Mouse (Mus musculus) heart, embryonic 15.5 days (tissue): ENCODE measurements around the gene Spint2. TPM values are rescaled to one million over a fixed set of nuclear protein-coding genes. Genes with fewer than 3 reads are reported as not detected.

ENCODE experiments used
- ATAC-seq: fragments of 200-750 bp; cut with Nextera tagmentation; replicated peaks from 2 replicates; pipeline ENCODE4 v1.8.0; 2017; ENCODE audit warnings: low read depth, moderate TSS enrichment; ENCODE audit not compliant: insufficient number of reproducible peaks, insufficient read depth, low FRiP score
- H3K27ac ChIP-seq: fragments of 300-500 bp; sonication (generic); 2 replicates; pipeline ENCODE4 v1.5.1; 2015; ENCODE audit warnings: mild to moderate bottlenecking, inconsistent platforms
- H3K27me3 ChIP-seq: fragments of 300-500 bp; sonication (generic); 2 replicates; pipeline ENCODE4 v1.6.1; 2015; ENCODE audit warnings: inconsistent platforms
- H3K36me3 ChIP-seq: fragments of 300-500 bp; sonication (generic); 2 replicates; pipeline ENCODE4 v1.6.1; 2015; ENCODE audit warnings: mild to moderate bottlenecking, inconsistent platforms
- H3K4me1 ChIP-seq: fragments of 300-500 bp; sonication (generic); replicated peaks from 2 replicates; pipeline ENCODE4 v1.6.1; 2015; ENCODE audit warnings: inconsistent platforms
- H3K4me2 ChIP-seq: fragments of 300-500 bp; sonication (generic); 2 replicates; pipeline ENCODE4 v1.6.1; 2015; ENCODE audit warnings: inconsistent platforms, mild to moderate bottlenecking, moderate library complexity
- H3K4me3 ChIP-seq: fragments of 300-500 bp; sonication (generic); 2 replicates; pipeline ENCODE4 v1.5.1; 2015; ENCODE audit warnings: mild to moderate bottlenecking, inconsistent platforms
- H3K9ac ChIP-seq: fragments of 300-500 bp; sonication (generic); 2 replicates; pipeline ENCODE4 v1.6.1; 2015; ENCODE audit warnings: mild to moderate bottlenecking, inconsistent platforms
- H3K9me3 ChIP-seq: fragments of 300-500 bp; sonication (generic); replicated peaks from 2 replicates; pipeline ENCODE4 v1.6.1; 2016; ENCODE audit warnings: inconsistent platforms
- WGBS: fragments of 180-500 bp; shearing (Covaris S2); methylation state at CpG from one replicate; pipeline ENCODE4 v1.1.7; 2015; ENCODE audit warnings: mixed read lengths; 5-methylcytosine and 5-hydroxymethylcytosine counted together
- polyA plus RNA-seq: library from polyadenylated mRNA; unstranded; fragments of >200 nt; fragmentation: Nextera tagmentation; extraction: Ambion mirVana; gene quantifications from 2 replicates; pipeline ENCODE4 v1.2.1, GENCODE M21; 2015

Gene Spint2
- polyA plus RNA-seq, 1 experiment from 2014 or later, result 77.9 TPM

GRCm38 (mm10) chr7:29271687-29272465 lies 9.8 kb downstream of the Spint2 start:
- H3K4me1 ChIP-seq, result peaks cover 31% of the 10 kb centered on the region
- no peaks in the 10 kb centered on the region for H3K36me3 ChIP-seq
- no peak overlapping the region for H3K9ac ChIP-seq
- peak; percentile 57 for ATAC-seq
- WGBS, result 37% methylated on average over 8 of the region's 8 CpGs
- peak overlapping the region; percentile 41 for H3K4me2 ChIP-seq
- no peaks in the 10 kb centered on the region for H3K27me3 ChIP-seq
- H3K27ac ChIP-seq, result peak overlapping the region; percentile 75
- no peaks in the 10 kb centered on the region for H3K9me3 ChIP-seq
- no peak overlapping the region for H3K4me3 ChIP-seq

- Histone ChIP-seq H3K36me3 (no peaks in the 10 kb centered on the region), H3K27me3 (no peaks in the 10 kb centered on the region), H3K4me1 (peaks cover 35% of the 10 kb centered on the region), H3K27ac (peak overlapping the region; percentile 8; the same call in 1 of the 2 replicates), H3K9ac (no peak overlapping the region), H3K9me3 (no peaks in the 10 kb centered on the region), H3K4me2 (no peak overlapping the region), H3K4me3 (no peak overlapping the region)
- WGBS, result 81% methylated on average over 4 of the region's 4 CpGs
- no peak for ATAC-seq
These were observed 11.3 kb downstream of the Spint2 start for GRCm38 (mm10) chr7:29270445-29270844.

GRCm38 (mm10) chr7:29266931-29267330 lies 14.8 kb downstream of the Spint2 start:
- 72% methylated on average over 4 of the region's 4 CpGs for WGBS
- H3K27ac ChIP-seq, result no peak overlapping the region
- H3K4me3 ChIP-seq, result no peak overlapping the region
- no peak overlapping the region for H3K9ac ChIP-seq
- H3K4me2 ChIP-seq, result no peak overlapping the region
- no peak for ATAC-seq
- H3K36me3 ChIP-seq, result no peaks in the 10 kb centered on the region
- no peaks in the 10 kb centered on the region for H3K9me3 ChIP-seq
- no peaks in the 10 kb centered on the region for H3K27me3 ChIP-seq
- H3K4me1 ChIP-seq, result peaks cover 35% of the 10 kb centered on the region

GRCm38 (mm10) chr7:29265636-29266035 lies 16.1 kb downstream of the Spint2 start:
- no peak overlapping the region for H3K4me3 ChIP-seq
- 74% methylated on average over 7 of the region's 7 CpGs for WGBS
- no peaks in the 10 kb centered on the region for H3K9me3 ChIP-seq
- H3K4me1 ChIP-seq, result peaks cover 25% of the 10 kb centered on the region
- H3K27me3 ChIP-seq, result no peaks in the 10 kb centered on the region
- H3K36me3 ChIP-seq, result no peaks in the 10 kb centered on the region
- no peak overlapping the region for H3K27ac ChIP-seq
- no peak overlapping the region for H3K4me2 ChIP-seq
- H3K9ac ChIP-seq, result no peak overlapping the region
- ATAC-seq, result no peak

GRCm38 (mm10) chr7:29263831-29264230 lies 17.9 kb downstream of the Spint2 start:
- no peaks in the 10 kb centered on the region for H3K9me3 ChIP-seq
- H3K4me3 ChIP-seq, result no peak overlapping the region
- 0 out of 2 replicates have a peak, but pooled peaks cover 3% of the 10 kb centered on the region for H3K36me3 ChIP-seq
- H3K4me2 ChIP-seq, result no peak overlapping the region
- no peaks in the 10 kb centered on the region for H3K27me3 ChIP-seq
- no peak overlapping the region for H3K27ac ChIP-seq
- H3K9ac ChIP-seq, result no peak overlapping the region
- ATAC-seq, result no peak
- peaks cover 29% of the 10 kb centered on the region for H3K4me1 ChIP-seq
- WGBS, result 90% methylated on average over 3 of the region's 3 CpGs

- no peak for ATAC-seq
- peak overlapping the region; percentile 31; the same call in 1 of the 2 replicates for H3K27ac ChIP-seq
- no peak overlapping the region for H3K9ac ChIP-seq
These were observed 19.6 kb downstream of the Spint2 start for GRCm38 (mm10) chr7:29262151-29262550.

GRCm38 (mm10) chr7:29259781-29260730 lies 21.7 kb downstream of the Spint2 start:
- no peak for ATAC-seq
- peaks cover 22% of the 10 kb centered on the region for H3K4me1 ChIP-seq
- H3K27me3 ChIP-seq, result no peaks in the 10 kb centered on the region
- 0 out of 2 replicates have a peak, but pooled peaks cover 3% of the 10 kb centered on the region for H3K36me3 ChIP-seq
- H3K27ac ChIP-seq, result no peak overlapping the region
- no peak overlapping the region for H3K4me3 ChIP-seq
- H3K9ac ChIP-seq, result no peak overlapping the region
- H3K4me2 ChIP-seq, result no peak overlapping the region
- WGBS, result 77% methylated on average over 10 of the region's 10 CpGs
- H3K9me3 ChIP-seq, result no peaks in the 10 kb centered on the region

More at GRCm38 (mm10) chr7:29262151-29262550, 19.6 kb downstream of the Spint2 start:
- Histone ChIP-seq H3K36me3 (0 out of 2 replicates have a peak, but pooled peaks cover 3% of the 10 kb centered on the region), H3K9me3 (no peaks in the 10 kb centered on the region), H3K27me3 (no peaks in the 10 kb centered on the region), H3K4me1 (peaks cover 34% of the 10 kb centered on the region), H3K4me3 (no peak overlapping the region), H3K4me2 (no peak overlapping the region)
- 52% methylated on average over 6 of the region's 6 CpGs for WGBS

- Histone ChIP-seq H3K4me1 (peaks cover 15% of the 10 kb centered on the region), H3K9ac (no peak overlapping the region), H3K36me3 (0 out of 2 replicates have a peak, but pooled peaks cover 3% of the 10 kb centered on the region), H3K4me2 (no peak overlapping the region), H3K27me3 (no peaks in the 10 kb centered on the region), H3K4me3 (no peak overlapping the region), H3K27ac (no peak overlapping the region; the same call in 1 of the 2 replicates), H3K9me3 (no peaks in the 10 kb centered on the region)
- no peak; the same call in 1 of the 2 replicates for ATAC-seq
- 86% methylated on average over 1 of the region's 1 CpGs for WGBS
These were observed 24.3 kb downstream of the Spint2 start for GRCm38 (mm10) chr7:29257368-29257767.

GRCm38 (mm10) chr7:29255875-29256274 lies 25.8 kb downstream of the Spint2 start:
- WGBS, result 75% methylated on average over 4 of the region's 4 CpGs
- Histone ChIP-seq H3K4me2 (no peak overlapping the region), H3K27ac (no peak overlapping the region), H3K9me3 (no peaks in the 10 kb centered on the region), H3K4me1 (peaks cover 10% of the 10 kb centered on the region; the same call in 1 of the 2 replicates), H3K27me3 (no peaks in the 10 kb centered on the region), H3K9ac (no peak overlapping the region), H3K4me3 (no peak overlapping the region), H3K36me3 (0 out of 2 replicates have a peak, but pooled peaks cover 3% of the 10 kb centered on the region)
- ATAC-seq, result no peak

- Histone ChIP-seq H3K36me3 (no peaks in the 10 kb centered on the region), H3K27me3 (no peaks in the 10 kb centered on the region), H3K9me3 (no peaks in the 10 kb centered on the region), H3K4me1 (0 out of 2 replicates have a peak, but pooled peaks cover 5% of the 10 kb centered on the region), H3K27ac (no peak overlapping the region), H3K4me2 (no peak overlapping the region), H3K4me3 (no peak overlapping the region), H3K9ac (no peak overlapping the region)
- no peak for ATAC-seq
- WGBS, result 40% methylated on average over 5 of the region's 5 CpGs
These were observed 27.9 kb downstream of the Spint2 start for GRCm38 (mm10) chr7:29253842-29254241.

- no peak overlapping the region for H3K9ac ChIP-seq
- no peak overlapping the region for H3K27ac ChIP-seq
- WGBS, result 75% methylated on average over 3 of the region's 3 CpGs
- H3K27me3 ChIP-seq, result no peaks in the 10 kb centered on the region
- no peak overlapping the region for H3K4me2 ChIP-seq
- no peak for ATAC-seq
- H3K4me1 ChIP-seq, result peaks cover 22% of the 10 kb centered on the region
- no peaks in the 10 kb centered on the region for H3K36me3 ChIP-seq
- H3K4me3 ChIP-seq, result no peak overlapping the region
- H3K9me3 ChIP-seq, result no peaks in the 10 kb centered on the region
These were observed 30.5 kb downstream of the Spint2 start for GRCm38 (mm10) chr7:29251166-29251565.
